Mouse (Mus musculus) urinary bladder, postnatal 36 days (tissue): ENCODE data around the gene Fxyd3.

Experiments
- DNase-seq, 2 experiments: peaks; one replicate each; pipeline ENCODE4 v3.0.0; 2022; ENCODE audit warnings: low spot score in 2 of 2, mixed read lengths in 1 of 2

Fxyd3 gene

DNA sequence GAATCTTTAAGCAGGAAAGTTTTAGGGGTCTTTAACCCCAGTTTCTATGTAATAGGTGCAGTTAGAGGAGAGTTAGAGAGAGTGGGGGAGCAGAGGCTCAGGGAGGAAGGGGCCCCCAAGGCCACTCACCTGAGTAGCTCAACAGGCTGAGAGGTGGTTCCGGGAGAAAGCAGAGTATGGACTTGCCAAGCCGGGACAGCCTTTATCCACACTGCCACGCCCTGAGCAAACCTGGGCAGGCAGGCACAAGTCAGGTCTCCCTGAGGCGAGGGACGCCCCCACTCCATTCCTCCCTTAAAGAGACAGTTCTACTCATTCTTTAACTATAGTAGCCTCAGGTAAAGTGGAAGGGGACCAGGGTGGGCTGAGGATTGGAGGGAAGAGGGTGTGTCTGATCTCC, at the start of gene Fxyd3:
TSS of gene Fxyd3 (minus strand) at position 213 of the 400 bp plus-strand sequence.
- peak; percentile 74 to 77 for DNase-seq

DNA sequence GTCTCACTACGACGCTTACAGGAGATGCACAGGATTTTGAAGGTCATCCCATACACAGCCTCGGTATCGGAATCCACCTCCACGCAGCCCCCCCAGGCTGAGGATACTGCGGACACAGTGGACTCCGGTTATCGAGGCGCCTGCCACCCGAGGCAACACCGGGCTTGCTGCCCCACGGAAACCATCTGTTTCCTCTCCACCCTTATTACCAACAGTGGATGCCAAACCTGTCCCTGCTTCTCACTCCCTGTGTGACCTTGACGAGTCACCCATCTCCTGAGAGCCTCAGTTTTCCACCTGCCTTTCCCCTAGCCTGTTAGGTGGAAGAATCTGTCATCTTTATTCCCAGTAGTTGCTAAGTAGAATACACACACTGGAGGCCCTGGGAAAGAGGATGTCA, 48.6 kb upstream of the Fxyd3 start:
- DNase-seq, result no peak

DNA sequence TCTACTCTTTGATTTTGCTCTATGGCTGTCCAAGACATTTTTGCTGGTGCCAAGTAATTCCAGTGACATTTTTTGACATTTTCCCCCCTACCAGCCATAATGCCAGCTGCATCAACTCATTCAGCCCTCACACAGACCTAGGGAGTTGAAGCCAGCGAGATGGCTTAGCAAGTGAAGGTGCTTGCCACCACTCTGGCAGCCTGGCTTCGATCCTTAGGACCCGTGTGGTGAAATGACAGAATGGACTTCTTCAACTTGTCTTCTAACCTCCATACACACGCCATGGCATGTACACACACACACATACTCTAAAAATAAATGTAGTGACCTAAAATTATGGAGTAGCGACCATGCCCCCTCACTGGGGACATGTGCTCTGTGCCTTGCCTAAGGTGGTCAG, 47.9 kb upstream of the Fxyd3 start:
- no peak for DNase-seq

DNA sequence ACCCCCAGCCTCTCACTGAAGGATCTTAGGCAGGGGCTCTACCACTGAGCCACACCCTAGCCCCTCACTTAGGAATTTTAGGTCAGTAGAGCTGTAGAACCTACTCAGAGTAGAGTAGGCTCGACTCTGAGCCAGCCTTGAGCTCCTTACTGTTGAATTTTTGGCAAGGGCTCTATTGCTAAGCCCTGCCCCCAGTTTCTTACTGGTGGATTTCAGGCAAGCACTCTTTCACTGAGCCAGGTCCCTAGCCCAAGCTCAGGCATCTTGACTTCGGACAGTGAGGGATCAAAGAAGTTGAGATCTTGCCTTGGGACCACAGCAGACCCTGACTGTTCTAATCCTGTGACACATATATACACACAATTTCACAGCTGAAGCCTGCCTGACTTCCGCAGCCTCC, 47.2 kb upstream of the Fxyd3 start:
- no peak for DNase-seq

DNA sequence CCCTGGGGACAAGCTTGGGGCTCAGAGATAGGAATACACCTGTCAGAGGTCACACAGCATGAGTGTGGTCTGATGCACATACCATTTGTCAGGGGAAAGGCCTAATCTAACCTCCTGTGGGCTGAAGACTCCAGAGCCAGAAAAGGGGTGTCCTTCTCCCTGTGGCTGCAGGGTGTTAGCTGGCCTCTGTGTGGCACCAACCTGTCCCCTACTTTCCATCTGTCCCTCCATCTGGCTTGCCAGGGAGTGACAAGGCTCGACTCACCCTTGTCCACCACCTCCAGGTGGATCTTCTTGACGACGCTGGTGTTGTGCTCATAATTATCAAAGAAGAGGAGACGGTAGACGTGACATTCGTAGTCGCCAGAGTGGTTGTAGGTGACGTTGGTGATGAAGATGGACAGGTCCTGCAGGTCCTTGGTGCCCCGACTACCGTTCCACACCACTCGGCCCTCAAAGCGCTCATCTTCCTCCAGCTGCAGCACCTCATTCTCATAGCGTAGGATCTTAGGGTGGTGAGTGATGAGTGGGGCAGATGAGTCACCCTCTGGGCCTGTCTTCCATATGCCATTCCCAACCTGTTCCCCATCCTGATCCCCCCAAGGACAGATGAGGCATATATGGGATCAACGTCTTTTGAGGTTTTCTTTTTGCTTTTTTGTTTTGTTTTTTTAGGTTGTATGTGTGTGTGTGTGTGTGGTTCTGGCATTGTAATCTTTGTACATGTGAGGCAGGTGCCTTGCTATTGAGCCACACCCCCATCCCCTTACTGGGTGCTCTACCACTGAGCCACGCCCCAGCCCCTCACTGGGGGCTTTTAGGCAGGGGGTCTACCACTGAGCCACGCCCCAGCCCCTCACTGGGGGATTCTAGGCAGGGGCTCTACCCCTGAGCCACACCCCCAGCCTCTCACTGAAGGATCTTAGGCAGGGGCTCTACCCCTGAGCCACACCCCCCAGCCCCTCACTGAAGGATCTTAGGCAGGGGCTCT, 46.4 kb upstream of the Fxyd3 start:
- no peak for DNase-seq

DNA sequence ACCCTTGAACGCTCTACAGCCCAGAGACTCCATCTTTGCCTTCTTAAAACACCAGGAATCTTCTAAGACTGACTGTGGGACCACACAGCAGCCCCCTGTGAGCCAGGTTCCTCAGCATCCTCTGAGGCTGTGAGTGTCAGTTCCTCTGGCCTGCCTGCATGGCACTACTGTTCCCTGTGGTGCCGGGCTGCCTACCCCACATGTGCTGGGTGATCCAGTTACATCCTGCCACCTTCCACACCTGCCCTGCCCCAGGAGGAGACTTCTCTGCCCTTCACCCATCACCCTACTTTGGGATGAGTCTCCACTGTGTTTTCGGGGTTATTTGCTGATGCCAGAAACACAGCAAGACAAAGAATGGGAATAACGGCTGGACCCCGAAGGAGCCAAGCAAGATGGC, 43.1 kb upstream of the Fxyd3 start:
- DNase-seq, result no peak

DNA sequence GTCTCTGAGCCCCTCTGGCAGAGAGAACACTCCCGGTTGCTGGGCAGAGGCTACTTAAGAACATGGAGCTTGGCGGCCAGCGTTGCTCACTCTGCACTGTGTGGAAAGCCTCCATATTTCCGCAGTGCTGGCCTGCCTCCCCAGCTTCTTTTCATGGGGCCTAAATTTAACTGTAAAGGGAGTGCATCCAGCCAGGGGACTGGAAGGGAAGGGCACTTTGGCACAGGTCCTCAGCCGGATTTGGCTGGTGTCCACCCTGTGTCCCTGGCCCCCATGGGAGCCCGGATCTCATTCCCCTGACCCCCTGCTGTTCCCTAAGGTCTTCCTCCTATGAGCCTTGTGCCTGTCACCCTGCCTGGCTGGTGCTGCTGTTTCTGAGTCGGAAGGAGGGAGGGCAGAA, 42.0 kb upstream of the Fxyd3 start:
- no peak for DNase-seq

DNA sequence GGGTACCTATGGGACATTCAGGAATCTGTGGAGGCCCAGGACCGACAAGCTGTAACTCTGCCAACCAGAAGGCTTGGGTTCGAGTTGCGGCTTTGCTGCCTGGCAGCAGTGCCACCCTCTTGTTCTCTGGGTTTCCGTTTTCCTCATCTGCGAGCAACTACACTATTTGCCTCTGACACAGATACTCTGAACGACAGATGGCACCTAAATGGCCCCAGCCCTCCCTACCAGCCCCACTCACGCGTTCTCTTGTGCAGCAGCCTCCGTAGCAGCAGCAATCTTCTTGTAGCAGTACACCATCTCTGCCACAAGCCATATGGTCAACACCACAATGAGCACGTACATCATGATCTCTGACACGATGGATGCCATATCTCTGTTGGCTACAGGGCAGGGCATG, 41.0 kb upstream of the Fxyd3 start:
- no peak for DNase-seq

DNA sequence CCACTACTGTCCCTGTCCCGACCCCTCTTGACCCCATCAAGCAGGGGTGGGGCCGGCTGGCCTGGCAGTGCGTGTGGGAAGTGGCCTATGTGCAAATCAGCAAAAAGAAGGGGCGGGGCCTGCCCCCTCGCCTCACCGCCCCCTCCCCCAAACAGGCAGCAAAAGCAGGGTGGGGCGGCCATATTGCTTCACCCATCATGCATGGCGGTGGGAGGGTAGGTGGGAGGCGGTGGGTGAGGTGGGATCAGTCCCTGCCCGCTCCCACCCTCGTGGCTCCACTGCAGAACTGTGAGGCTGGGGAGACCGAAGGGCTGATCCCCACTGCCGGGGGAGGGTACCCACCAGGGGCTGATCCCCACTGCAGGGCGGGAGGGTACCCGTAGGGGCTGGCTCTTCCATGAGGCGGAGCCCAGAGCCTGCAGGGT, 40.2 kb upstream of the Fxyd3 start:
- DNase-seq, result no peak

DNA sequence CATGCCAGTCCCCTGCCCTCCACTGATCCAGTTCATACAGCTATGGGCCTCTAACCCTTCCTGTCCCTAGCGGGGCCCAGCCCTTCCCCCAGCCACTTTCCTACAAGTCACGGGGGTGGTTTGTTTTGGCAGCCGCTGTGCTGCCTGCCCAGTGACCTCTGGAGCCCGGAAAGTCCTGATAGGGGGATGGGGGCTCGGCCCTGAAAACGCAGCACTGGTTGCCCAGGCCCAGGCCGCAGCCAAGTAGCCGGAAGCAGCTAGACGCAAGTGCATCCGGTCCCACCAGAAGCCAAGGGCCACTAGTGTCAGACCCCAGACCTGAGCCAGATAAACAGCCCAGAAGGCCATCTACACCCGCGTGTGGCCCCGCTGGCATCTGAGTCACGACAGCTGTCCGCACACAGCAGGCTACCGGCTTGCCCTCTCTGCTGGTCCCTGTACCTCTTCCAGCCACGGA, 39.1 kb upstream of the Fxyd3 start:
- DNase-seq, result peak in 1 of 2 experiments; percentile 59

DNA sequence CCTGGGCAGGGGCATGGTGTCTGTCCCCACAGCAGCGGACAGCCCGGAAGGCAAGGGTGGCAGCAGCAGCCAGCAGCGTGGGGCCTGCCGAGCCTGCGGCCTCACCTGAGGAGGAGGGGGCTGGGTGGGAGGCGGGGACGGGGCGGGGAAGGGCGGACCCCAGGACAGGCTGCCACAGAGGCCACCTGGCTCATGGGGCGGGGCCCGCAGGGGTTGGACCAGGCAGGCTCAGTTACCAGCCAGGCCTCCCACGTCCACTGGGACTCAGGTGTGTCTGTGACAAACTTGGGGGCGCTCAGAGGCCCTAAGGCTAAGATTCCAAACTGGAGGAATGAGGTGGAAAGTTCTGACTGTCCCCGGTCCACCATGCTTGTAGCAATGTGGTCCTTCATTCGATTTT, 38.7 kb upstream of the Fxyd3 start, which contains the start of gene Hpn:
TSS of gene Hpn (minus strand) at position 109 of the 400 bp plus-strand sequence.
- no peak for DNase-seq

DNA sequence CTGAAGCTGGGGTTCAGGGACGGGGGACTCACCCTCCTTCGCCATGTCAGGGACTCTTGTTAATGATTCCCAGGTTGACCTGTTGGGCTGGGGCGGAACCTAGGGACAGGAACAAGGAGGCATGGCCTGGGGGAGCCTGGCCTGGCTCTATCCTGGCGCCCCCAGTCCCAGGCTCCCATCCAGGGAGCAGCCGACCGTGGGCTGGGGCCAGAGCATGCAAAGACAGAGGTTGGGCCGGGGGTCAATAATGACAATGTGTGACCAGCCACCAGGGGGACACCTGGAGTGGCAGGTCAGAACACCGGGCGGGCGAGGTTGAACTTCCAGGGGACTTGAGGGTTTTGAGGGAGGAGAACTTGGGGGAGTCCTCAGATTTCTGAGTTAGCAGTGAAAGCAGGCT, 38.1 kb upstream of the Fxyd3 start:
- no peak for DNase-seq

DNA sequence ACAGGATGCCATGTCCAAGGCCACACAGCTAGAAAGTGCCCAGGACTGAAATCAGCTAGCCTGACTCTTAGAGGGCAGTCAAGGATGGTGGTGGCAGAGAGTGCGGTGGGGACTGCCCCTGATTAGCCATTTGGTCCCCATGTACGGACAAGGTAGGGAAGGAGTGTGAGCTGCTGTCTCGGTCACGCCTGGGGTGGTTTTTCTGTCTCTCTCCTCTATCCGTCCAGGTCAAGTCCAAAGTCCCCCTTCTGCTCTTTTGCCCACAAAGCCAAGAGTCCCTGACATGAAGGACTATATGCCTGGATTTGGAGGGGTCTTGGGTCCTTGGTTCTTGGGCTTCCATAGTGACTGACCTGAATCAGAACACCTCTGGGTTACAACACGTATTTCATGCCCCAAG, 37.3 kb upstream of the Fxyd3 start:
- no peak for DNase-seq

DNA sequence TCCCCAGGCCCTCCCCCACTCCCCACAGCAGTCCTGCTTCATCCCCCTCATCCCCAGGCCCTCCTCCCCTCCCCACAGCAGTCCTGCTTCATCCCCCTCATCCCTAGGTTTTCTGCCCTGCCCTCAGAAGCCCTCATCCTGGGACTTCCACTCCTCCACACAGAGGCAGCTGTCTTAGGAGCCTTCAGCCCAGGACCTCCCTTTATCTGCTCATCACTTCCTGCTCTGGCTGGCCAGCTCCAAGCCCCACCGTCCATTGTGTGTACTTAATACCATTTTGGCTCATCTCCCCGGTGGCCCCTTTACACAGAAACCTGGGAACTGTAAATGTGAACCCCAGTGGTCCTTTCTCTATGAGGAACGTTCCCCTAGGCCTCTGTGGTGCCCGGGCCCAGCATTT, 35.5 kb upstream of the Fxyd3 start:
- DNase-seq, result no peak

DNA sequence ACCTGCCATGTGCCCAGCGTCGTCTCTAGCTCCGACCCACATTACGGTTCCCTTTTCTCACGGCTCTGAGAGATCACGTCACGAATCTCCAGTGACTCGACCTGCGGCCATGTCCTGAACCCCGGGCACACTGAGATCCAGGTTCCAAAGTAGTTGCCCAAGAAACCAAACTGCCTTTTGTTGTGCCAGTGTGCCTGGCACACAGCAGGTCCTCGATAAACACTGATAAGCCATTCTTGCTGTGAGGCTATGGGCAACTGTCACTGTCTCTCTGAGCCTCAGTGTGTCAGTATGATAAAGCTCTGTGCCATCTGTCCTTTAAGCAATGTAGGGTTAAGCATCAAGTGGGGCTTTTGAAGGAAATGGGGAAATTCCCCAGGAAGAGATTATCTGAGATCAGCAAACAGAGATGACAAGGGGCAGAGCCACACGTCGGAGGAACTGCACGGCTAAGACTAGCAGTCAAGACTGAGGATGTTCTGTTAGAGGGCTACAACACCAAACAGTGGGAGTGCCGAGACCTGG, 34.4 kb upstream of the Fxyd3 start:
- no peak for DNase-seq

DNA sequence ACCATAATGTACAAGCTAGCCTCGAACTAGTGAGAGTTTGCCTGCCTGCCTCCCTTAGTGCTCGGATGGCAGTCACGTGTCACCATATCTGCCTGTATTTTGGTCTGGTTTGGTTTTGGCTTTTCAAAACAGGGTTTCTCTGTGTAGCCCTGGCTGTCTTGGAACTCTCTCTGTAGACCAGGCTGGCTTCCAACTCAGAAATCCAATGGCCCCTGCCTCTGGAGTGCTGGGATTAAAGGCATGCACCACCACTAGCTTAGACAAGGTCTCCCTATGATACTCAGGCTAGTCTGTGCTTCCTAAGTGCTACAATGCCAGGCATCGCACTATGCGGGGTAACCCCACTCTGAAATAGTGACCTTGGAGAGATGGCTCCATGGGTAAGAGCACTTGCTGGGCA, 33.3 kb upstream of the Fxyd3 start:
- no peak for DNase-seq

DNA sequence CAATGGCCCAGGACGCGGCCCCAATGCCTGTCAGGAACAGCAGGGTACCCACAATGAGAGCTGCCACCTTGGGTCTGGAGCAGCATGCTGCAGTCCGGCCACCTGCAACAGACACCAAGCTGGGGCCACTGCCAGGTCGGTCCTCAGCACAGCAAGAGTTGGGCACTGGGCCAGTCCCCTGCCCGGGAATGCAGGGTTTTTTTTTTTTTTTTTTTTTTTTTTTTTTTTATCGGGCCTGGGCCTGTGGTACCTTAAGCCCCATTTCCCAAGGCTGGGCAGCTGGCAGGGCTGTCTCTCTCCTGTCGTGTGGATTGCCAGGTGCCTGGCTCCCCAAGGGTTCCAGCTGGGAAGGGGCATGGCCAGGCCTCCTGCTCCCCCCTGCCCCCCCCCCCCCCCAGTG, 32.6 kb upstream of the Fxyd3 start:
- no peak for DNase-seq

DNA sequence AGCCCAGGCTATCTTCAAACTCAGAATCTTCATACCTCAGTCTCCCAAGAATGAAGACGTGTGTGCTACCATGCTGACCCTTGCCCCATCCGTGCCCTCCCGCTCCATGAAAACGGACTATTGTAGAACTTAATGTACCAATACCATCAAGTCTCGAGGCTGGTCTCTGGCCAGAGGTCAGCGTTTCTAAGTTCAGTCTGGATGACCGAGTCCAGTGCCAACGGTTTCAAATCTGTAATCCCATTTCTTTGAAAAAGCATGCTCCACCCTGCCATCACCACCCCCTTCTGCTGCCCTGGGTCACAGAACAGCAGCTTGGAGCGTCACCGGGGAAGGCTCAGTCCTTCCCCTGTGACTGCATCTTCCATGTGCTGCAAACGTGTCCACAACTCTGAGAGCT, 31.3 kb upstream of the Fxyd3 start:
- DNase-seq, result no peak

DNA sequence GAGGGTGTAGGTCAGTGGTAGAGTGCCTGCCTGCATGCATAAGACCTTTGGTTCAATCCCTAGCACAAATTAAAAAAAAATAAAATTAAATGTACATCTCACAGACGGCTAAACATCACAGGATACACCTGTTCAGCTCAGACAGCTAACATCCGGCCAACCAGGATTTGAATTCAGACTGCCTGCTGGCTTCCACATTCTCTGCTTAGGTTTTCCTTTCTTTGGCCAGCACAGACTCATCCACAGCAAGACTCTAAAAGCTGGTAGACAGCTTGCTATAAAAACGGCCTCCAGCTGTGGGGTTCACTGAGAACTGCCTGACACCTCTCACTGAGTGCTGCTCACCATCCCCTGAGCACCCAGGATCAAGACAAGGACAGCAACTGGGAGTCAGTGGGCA, 29.7 kb upstream of the Fxyd3 start:
- no peak for DNase-seq

DNA sequence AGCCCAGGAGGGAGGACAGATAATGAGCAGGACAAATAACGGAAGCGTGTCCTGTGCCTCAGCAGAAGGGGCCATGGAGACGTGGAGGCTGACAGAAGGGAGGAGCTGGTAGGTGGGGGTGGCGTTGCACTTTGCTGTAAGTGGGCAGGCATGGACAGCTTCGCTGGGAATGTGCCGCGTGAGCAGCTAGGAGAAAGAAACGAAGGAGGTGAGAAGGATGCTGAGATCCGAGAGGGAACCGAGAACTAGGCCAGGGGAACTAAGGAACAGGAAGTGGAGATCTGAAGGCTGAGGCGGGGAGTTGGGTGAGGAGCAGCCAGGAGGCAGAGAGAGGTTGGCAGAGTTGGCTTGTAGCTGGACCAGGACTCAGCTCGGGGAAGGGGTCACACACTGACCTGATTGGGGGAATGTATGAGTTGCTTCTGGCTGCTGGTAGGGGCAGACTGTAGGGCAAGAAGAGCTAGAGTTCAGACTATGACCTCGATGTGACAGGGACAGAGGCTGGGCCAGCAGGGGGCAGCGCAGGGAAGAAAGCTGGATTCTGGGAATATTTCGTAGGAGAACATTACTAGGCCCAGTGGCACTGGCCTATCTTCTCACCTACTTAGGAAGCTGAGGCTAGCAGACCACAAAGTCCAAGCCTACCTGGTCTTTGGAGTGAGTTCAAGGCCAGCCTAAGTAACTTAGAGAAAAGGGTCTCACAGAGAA, 28.7 kb upstream of the Fxyd3 start:
- peak in 1 of 2 experiments; percentile 57 for DNase-seq

DNA sequence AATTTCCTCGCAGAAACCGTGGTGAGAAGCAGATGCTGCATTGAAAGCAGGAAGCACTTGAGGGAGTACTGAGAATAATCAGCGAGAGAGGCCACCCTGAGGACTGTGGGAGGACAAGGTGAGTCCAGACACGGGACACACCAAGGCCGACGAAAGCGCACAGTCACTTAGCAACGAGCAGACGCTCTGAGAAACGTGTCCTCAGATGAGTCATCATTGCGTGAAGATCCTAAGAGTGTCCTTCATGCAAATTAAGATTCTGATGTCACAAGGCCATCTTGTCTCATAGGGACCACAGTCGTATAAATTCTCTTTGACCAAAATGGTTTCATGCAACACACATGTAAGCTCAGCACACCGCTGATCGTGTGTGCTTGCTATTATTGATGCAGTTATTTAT, 24.3 kb upstream of the Fxyd3 start:
- no peak for DNase-seq

DNA sequence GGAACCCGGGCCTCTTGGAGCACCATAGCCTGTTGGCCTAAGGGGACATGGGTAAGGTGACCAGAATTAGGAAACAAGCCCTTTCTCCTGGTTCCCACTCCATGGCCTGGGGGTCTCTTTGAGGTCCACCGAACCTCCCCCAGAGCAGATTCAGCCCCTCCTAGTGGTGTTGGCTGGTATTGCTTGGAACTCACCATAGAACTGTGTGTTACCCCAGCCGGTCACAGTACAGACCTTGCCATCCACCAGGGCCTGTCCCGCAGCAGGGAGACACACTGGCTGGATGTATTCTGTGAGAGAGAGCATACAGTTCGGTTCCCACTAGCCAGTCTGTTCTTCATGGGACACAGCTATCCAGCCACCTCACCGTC, 23.1 kb upstream of the Fxyd3 start:
- no peak for DNase-seq
